Mouse (Mus musculus) heart, adult 2 months (tissue): Measurements from ENCODE around the gene 1110065P20Rik.

Experiments used
- CTCF ChIP-seq: fragments of 200-600 bp; IDR thresholded peaks from 2 replicates; pipeline ENCODE4 v1.8.1; 2022; ENCODE audit warnings: antibody characterized with exemption, mild to moderate bottlenecking, moderate library complexity
- EP300 ChIP-seq: fragments of 200-500 bp; IDR thresholded peaks from 2 replicates; pipeline ENCODE4 v1.6.1; 2011; ENCODE audit warnings: low read depth, low read length, control low read depth; ENCODE audit not compliant: insufficient read depth
- POLR2A ChIP-seq: fragments of 200-500 bp; IDR thresholded peaks from 2 replicates; pipeline ENCODE4 v1.6.1; 2011; ENCODE audit warnings: mild to moderate bottlenecking, low read depth, low read length, control low read depth; ENCODE audit not compliant: insufficient read depth

DNA sequence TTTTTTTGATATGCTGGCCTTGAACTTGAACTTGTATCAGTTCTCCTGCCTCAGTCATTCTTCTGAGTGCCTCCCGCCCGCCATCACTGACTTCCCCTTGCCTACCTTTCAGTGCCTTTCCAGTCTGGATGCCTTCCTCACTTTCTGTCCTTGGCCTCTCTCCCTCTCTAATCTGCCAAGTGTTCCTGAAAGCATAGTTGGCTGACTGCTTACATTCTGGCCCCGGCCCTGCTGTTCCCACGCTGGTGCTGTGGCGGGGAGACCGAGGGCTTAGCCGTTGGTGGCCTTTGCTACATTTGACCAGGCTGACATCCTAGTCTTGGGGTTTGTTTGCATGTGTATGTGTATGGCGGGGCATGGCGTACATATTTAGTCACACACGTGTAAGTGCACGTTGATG, 35.1 kb downstream of the 1110065P20Rik start:
- no peak for TF ChIP-seq POLR2A
- no peak for TF ChIP-seq CTCF
- TF ChIP-seq EP300 = no peak
